Mouse (Mus musculus) erythroblast, embryonic 14.5 days (primary cell): Measurements from ENCODE around the gene 2310007B03Rik. TPM values are rescaled to one million over a fixed set of nuclear protein-coding genes. Genes with fewer than 3 reads are reported as not detected.

Experiments
- H3K27me3 ChIP-seq: 2 replicates; pipeline ENCODE4 v1.6.1; 2012; ENCODE audit warnings: inconsistent platforms; ENCODE audit not compliant: control insufficient read depth
- H3K36me3 ChIP-seq: 2 replicates; pipeline ENCODE4 v1.6.1; 2012; ENCODE audit warnings: mild to moderate bottlenecking, inconsistent platforms; ENCODE audit not compliant: control insufficient read depth
- H3K4me1 ChIP-seq: 2 replicates; pipeline ENCODE4 v1.6.1; 2012; ENCODE audit warnings: inconsistent platforms; ENCODE audit not compliant: control insufficient read depth
- H3K4me3 ChIP-seq: replicated peaks from 2 replicates; pipeline ENCODE3; 2012; ENCODE audit warnings: moderate library complexity, mild to moderate bottlenecking, inconsistent platforms
- H3K9me3 ChIP-seq: 2 replicates; pipeline ENCODE4 v1.6.1; 2012; ENCODE audit warnings: low read length, inconsistent platforms, mixed read lengths; ENCODE audit not compliant: control insufficient read depth
- GATA1 ChIP-seq: IDR thresholded peaks from 2 replicates; pipeline ENCODE4 v1.6.1; 2012; ENCODE audit warnings: low read length, inconsistent platforms, mixed read lengths
- TAL1 ChIP-seq: IDR thresholded peaks from 3 replicates; pipeline ENCODE4 v1.6.1; 2012; ENCODE audit warnings: low read length, inconsistent platforms, mixed read lengths
- polyA plus RNA-seq: library from polyadenylated mRNA; stranded (reverse); fragments of >175 nt; gene quantifications from 2 replicates; pipeline ENCODE4 v1.2.3, GENCODE M21; 2012

The 2310007B03Rik gene
- polyA plus RNA-seq, 1 experiment = not detected

GRCm38 (mm10) chr1:93142871-93143270 is 17.9 kb downstream of the 2310007B03Rik start:
- Histone ChIP-seq H3K4me3 (no peak overlapping the region), H3K27me3 (no peaks in the 10 kb centered on the region), H3K4me1 (no peaks in the 10 kb centered on the region), H3K36me3 (no peaks in the 10 kb centered on the region), H3K9me3 (no peaks in the 10 kb centered on the region)
- no peak for TF ChIP-seq TAL1
- TF ChIP-seq GATA1 = no peak

- H3K36me3 ChIP-seq = no peaks in the 10 kb centered on the region
- H3K27me3 ChIP-seq = no peaks in the 10 kb centered on the region
- H3K9me3 ChIP-seq = no peaks in the 10 kb centered on the region
- TF ChIP-seq TAL1 = no peak
- no peak for TF ChIP-seq GATA1
- no peaks in the 10 kb centered on the region for H3K4me1 ChIP-seq
- H3K4me3 ChIP-seq = no peak overlapping the region
These were observed 21.0 kb downstream of the 2310007B03Rik start for GRCm38 (mm10) chr1:93139713-93140112.

- Histone ChIP-seq H3K36me3 (no peaks in the 10 kb centered on the region), H3K9me3 (no peaks in the 10 kb centered on the region), H3K4me3 (no peak overlapping the region), H3K4me1 (no peaks in the 10 kb centered on the region), H3K27me3 (no peaks in the 10 kb centered on the region)
- no peak for TF ChIP-seq GATA1
- no peak for TF ChIP-seq TAL1
These were observed 22.2 kb downstream of the 2310007B03Rik start for GRCm38 (mm10) chr1:93138534-93138933.

- Histone ChIP-seq H3K36me3 (no peaks in the 10 kb centered on the region), H3K4me1 (no peaks in the 10 kb centered on the region), H3K4me3 (no peak within 1 kb of the TSS), H3K9me3 (no peaks in the 10 kb centered on the region), H3K27me3 (no peaks in the 10 kb centered on the region)
- no peak for TF ChIP-seq TAL1
- TF ChIP-seq GATA1 = no peak
These were observed 25.7 kb downstream of the 2310007B03Rik start, which contains the start of gene Agxt for GRCm38 (mm10) chr1:93135036-93135526. Gene Agxt, plus strand, starts transcription at chr1:93135240.

- Histone ChIP-seq H3K36me3 (no peaks in the 10 kb centered on the region), H3K27me3 (no peaks in the 10 kb centered on the region), H3K4me1 (no peaks in the 10 kb centered on the region), H3K9me3 (no peaks in the 10 kb centered on the region), H3K4me3 (no peak overlapping the region)
- TF ChIP-seq TAL1 (no peak), GATA1 (no peak)
These were observed 28.1 kb downstream of the 2310007B03Rik start for GRCm38 (mm10) chr1:93132676-93133075.

GRCm38 (mm10) chr1:93130242-93130983 is 30.3 kb downstream of the 2310007B03Rik start:
- Histone ChIP-seq H3K27me3 (no peaks in the 10 kb centered on the region), H3K36me3 (no peaks in the 10 kb centered on the region), H3K4me1 (no peaks in the 10 kb centered on the region), H3K4me3 (no peak overlapping the region), H3K9me3 (no peaks in the 10 kb centered on the region)
- TF ChIP-seq GATA1 (no peak), TAL1 (no peak)

GRCm38 (mm10) chr1:93128710-93129349 is 31.9 kb downstream of the 2310007B03Rik start:
- Histone ChIP-seq H3K27me3 (no peaks in the 10 kb centered on the region), H3K4me3 (no peak overlapping the region), H3K36me3 (no peaks in the 10 kb centered on the region), H3K9me3 (no peaks in the 10 kb centered on the region), H3K4me1 (no peaks in the 10 kb centered on the region)
- TF ChIP-seq GATA1 = no peak
- no peak for TF ChIP-seq TAL1

GRCm38 (mm10) chr1:93128209-93128608 is 32.5 kb downstream of the 2310007B03Rik start:
- Histone ChIP-seq H3K27me3 (no peaks in the 10 kb centered on the region), H3K9me3 (no peaks in the 10 kb centered on the region), H3K4me1 (no peaks in the 10 kb centered on the region), H3K4me3 (no peak overlapping the region), H3K36me3 (no peaks in the 10 kb centered on the region)
- TF ChIP-seq GATA1 = no peak
- no peak for TF ChIP-seq TAL1

- Histone ChIP-seq H3K9me3 (no peaks in the 10 kb centered on the region), H3K36me3 (no peaks in the 10 kb centered on the region), H3K4me3 (no peak overlapping the region), H3K27me3 (no peaks in the 10 kb centered on the region), H3K4me1 (no peaks in the 10 kb centered on the region)
- TF ChIP-seq GATA1 (no peak), TAL1 (no peak)
These were observed 35.5 kb downstream of the 2310007B03Rik start for GRCm38 (mm10) chr1:93125256-93125655.
